Mouse (Mus musculus) embryonic fibroblast, embryonic 13.5 days (primary cell): Measurements from ENCODE around the gene BC034090. TPM values are rescaled to one million over a fixed set of nuclear protein-coding genes. Genes with fewer than 3 reads are reported as not detected.
A peak's percentile ranks its signal among the peaks of the same experiment; 100 is the strongest.

ENCODE experiments used
- H3K27ac ChIP-seq: 2 replicates; pipeline ENCODE4 v1.5.1; 2012; ENCODE audit warnings: low read length, control low read depth, inconsistent platforms; ENCODE audit not compliant: insufficient read depth
- H3K4me1 ChIP-seq: 2 replicates; pipeline ENCODE4 v1.6.1; 2011; ENCODE audit warnings: low read length; ENCODE audit not compliant: control insufficient read depth, insufficient read depth
- H3K4me3 ChIP-seq: 2 replicates; pipeline ENCODE4 v1.5.1; 2011; ENCODE audit warnings: mild to moderate bottlenecking, control low read depth, low read length; ENCODE audit not compliant: insufficient read depth
- CTCF ChIP-seq: IDR thresholded peaks from 2 replicates; pipeline ENCODE4 v1.5.1; 2011; ENCODE audit warnings: mild to moderate bottlenecking, control low read depth, low read length, moderate library complexity, borderline replicate concordance; ENCODE audit not compliant: insufficient read depth
- POLR2A ChIP-seq: IDR thresholded peaks from 2 replicates; pipeline ENCODE4 v1.6.1; 2011; ENCODE audit warnings: low read depth, mild to moderate bottlenecking, control low read depth, low read length, moderate library complexity
- polyA plus RNA-seq: library from polyadenylated mRNA; stranded (reverse); fragments of >200 nt; gene quantifications from 2 replicates; pipeline ENCODE4 v1.2.4, GENCODE M21; 2011; ENCODE audit warnings: low read depth; ENCODE audit not compliant: missing spikeins, insufficient read length

The BC034090 gene
- polyA plus RNA-seq, 1 experiment: 25.1 TPM

DNA sequence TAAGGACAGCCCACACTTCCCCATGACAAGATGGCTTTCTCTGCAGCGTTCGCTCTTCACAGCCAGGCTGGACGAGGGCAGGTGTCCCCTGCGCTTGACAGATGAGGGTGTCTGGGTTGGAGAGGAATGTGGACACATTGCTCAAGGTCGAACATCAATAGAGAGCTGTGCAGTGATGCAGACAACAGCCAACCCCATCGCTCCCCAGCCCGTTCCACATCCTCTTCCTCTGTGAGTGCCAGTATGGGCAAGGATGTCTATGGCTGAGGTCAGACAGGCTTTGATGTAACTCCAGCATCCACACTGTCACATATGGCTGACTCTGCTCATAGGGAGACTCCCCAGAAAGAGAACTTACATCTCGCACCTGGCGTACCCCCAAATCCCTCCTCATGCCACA is 10.9 kb downstream of the BC034090 start:
- TF ChIP-seq CTCF (no peak), POLR2A (no peak)

DNA sequence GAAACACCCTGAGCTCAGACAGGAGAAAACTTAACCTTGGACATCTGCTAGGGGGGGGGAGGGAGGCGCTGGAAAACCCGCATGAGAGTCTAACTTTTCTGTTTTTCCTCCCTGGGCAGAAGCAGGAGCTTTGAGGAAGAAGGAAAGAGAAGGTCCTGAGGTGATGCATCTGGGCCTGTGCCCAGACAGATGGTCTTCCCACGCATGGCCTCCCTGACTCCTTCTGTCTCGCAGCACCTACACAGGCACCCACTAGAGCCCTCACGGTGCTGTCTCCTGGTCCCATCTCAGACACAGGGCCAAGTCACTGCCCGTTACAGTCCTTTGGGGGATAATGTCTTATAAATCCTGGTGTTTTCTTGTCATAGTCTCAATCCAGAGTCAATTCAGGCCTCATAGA is 11.5 kb downstream of the BC034090 start:
- Histone ChIP-seq H3K4me3 (no peak overlapping the region), H3K4me1 (peaks cover 7% of the 10 kb centered on the region), H3K27ac (no peak overlapping the region)
- TF ChIP-seq CTCF (no peak), POLR2A (no peak)

More for the DNA sequence above, 10.9 kb downstream of the BC034090 start:
- Histone ChIP-seq H3K27ac (0 out of 2 replicates have a peak overlapping the region, but pooled peaks have one; percentile 5), H3K4me1 (peaks cover 7% of the 10 kb centered on the region), H3K4me3 (no peak overlapping the region)

DNA sequence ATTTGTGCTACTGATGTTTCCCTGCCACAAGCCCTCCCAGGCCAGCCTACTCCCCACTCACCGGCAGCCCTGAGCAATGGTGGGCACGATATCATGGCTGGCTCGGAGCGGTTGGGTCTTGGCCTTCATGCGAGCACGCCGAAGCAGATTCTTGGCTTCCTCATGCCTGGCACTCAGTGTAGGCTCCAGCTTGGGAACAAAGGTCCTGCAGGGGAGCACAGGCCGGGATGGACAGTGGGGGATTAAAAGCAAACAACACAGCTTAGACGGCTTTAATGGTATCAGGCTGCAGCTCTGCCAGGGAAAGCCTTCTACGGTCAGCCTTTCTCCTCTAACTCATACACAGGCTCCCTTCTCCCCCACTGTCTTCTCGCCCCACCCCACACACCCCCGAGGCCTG is 11.9 kb downstream of the BC034090 start:
- Histone ChIP-seq H3K4me3 (no peak overlapping the region), H3K27ac (no peak overlapping the region), H3K4me1 (peaks cover 7% of the 10 kb centered on the region)
- TF ChIP-seq POLR2A (no peak), CTCF (no peak)

DNA sequence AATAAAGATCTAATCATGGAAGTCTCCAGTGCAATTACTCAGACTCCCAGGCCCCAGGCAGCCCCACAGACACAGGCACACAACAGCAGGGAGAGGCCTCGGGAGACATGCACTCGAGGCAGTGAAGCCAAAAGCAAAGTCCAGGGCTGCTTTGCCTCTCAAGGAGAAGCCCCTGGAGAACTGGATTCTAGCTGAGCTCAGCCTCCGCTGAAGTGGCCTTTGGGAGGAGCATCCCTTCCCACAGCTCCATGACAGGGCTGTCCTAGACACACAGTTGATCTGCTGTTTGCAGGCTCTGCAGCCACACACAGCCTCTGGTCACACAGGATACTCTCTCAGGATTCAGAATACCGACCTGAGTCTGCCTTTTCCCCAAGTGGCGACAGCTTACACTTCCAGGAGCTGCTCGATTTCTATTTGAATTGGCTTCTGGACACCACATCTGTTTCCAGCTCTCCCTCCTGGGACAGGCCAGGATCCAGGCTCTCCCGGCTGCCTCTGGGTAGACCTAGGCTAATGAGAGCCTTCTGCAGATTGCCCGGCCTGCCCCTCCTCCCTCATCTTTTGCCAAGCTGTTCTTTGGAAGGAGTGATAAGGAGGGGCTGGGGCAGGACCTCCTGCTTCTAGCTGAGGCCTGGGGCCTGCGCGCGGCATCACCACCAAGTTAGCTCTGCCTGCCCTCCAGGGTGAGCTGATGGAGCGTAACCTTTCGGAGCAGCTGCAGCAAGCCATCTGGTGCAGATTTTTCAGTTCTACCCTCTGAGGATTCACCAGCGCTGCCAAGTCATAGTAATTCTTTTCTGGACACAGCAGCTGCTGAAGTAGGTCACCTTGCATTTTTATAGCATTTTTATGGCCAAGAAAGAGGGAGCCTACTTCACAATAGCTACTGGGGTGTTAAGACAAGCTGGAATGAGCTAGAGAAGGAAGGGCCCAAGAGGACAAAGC is 14.5 kb downstream of the BC034090 start:
- no peak overlapping the region for H3K4me3 ChIP-seq
- TF ChIP-seq CTCF (no peak), POLR2A (no peak)
- peaks cover 7% of the 10 kb centered on the region for H3K4me1 ChIP-seq
- H3K27ac ChIP-seq: no peak overlapping the region

DNA sequence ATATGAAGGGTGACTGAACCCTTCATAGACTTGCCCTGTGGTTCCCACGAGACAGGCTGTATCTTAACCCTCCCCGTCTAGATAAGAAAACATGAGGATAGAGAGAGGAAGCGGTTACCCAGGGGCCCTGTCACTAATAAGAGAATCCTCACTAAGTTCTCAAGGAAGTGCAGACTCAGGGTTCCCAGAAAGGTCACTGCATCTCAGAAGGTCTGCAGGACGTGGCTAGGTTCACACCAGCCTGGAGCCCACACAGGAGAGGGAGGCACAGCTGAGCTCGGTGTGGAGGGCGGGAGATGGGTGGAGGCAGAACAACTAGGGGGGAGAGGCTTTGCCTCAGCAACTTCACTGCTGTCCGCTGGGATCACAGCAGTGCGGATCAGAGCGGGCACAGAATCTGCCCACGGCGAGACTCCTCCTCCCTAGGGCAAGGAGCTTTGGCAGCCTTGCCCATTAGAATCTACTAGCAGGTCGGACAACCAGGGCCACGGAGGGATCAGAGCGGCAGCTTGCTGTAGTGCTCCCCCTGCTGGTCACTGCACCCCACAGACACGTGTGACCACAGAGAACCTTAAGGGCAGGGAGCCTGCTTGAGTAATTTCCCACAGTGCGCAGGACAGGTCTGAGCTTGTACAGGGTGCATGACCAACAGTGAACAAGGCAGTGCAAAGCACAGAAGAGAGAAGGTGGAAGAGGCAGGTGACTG is 20.2 kb downstream of the BC034090 start:
- no peak overlapping the region for H3K4me3 ChIP-seq
- no peak overlapping the region for H3K27ac ChIP-seq
- no peaks in the 10 kb centered on the region for H3K4me1 ChIP-seq
- TF ChIP-seq CTCF (peak; percentile 98), POLR2A (no peak)

DNA sequence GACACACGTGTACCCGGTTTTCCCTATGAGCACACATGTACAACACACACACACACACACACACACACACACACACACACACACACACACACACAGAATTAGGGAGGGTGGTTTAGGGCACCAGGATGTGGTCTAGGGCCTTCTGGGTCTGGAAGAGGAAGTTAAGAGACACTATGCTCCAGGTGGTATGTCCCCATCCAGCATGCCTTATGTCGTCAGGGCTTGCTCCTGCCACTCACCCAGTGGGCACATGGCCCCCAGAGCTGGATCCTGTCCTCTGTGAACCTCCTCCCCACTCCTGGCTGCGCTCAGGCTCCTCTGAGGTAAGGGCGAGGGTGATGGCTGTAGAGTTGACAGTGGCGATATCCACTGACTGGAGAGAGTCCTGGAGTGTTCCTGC is 21.2 kb downstream of the BC034090 start:
- H3K4me3 ChIP-seq: no peak overlapping the region
- no peak for TF ChIP-seq CTCF
- no peak for TF ChIP-seq POLR2A
- no peaks in the 10 kb centered on the region for H3K4me1 ChIP-seq

DNA sequence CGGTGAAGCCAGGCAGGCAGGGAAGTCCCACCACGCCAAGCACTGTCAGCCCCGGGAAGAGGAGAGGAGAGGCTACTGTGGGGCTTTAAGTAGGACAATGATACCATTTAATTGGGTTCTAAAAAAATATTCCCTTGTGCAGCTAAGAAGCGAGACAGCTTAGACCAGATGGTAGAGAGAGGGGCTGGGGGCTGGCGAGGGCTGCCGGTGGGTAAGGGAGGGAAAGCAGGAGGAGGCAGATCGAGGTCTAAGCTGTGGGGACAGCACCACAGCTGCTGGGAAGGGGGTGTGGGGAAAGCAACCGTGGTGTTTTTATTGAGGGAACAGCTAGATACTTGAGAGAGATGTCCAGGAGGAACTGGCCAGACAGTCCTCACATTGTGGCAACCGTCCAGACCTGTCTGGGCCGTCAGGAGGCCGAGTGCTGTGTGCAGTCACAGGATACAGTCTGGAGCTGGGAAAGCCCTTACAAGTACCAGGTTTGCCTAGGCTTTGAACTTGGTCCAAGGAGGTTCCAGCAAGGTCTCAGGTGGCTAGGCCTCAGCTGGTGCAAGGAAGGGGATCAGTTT is 22.1 kb downstream of the BC034090 start:
- H3K4me3 ChIP-seq: no peak overlapping the region
- H3K27ac ChIP-seq: no peak overlapping the region
- no peak for TF ChIP-seq POLR2A
- TF ChIP-seq CTCF: no peak
- no peaks in the 10 kb centered on the region for H3K4me1 ChIP-seq

More for the DNA sequence above, 21.2 kb downstream of the BC034090 start:
- no peak overlapping the region for H3K27ac ChIP-seq

DNA sequence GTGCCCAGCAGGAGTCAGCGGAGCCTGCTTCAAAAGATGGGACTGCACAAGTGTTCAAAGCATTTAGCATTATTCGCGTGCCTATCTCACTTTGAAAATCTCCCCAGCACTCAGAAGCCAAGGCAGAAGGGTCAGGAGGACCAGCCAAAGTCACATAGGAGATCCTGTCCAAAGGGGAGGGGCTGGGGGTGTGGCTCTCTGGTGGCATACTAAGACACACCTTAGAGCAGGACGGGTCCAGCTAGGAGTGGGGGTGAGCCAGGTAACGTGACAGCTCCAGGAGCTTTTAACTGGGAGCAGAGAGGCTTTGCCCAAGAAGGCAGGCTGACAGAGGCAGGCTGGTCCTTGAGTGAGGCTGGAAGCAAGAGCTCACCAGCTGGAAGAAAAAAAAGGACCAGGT is 25.3 kb downstream of the BC034090 start:
- H3K4me1 ChIP-seq: peaks cover 21% of the 10 kb centered on the region
- no peak overlapping the region for H3K27ac ChIP-seq
- no peak overlapping the region for H3K4me3 ChIP-seq
- TF ChIP-seq CTCF (no peak), POLR2A (no peak)

DNA sequence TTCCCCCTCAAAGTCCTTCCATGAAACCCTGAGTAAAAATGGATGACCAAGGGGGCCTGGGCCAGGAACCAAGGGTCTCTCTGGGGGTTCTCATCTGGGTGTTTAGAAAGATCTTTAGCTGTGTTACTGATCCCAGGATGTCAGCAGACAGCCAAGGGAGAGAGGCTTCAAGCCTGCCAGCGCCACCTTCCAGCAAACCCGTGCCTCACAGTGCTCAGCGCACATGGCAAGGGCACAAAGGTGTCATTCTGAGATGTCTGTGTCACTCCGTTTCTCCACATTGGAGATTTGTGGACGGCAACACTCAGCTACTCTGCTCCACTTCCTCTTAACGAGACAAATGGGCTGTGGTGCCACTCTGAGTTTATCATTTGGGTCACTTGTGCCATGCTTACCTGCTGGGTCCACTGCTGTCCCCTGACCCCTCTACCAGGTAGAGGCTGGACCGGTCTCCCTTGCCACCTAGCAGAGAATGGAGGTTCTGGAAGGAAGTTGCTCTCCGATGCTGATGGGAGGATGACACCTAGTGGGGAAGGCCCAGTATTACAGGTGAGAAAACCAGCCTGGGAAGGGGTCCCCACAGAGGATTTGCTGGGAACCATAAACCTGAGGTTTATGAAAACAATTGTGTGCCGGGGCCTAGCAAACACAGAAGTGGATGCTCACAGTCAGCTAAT is 26.2 kb downstream of the BC034090 start:
- no peak overlapping the region for H3K4me3 ChIP-seq
- H3K4me1 ChIP-seq: peaks cover 29% of the 10 kb centered on the region
- H3K27ac ChIP-seq: no peak overlapping the region
- TF ChIP-seq CTCF (peak; percentile 68; the same call in 1 of the 2 replicates), POLR2A (no peak)
